Mouse (Mus musculus) testis, adult 2 months (tissue): Measurements from ENCODE around the gene Cyp2d10. TPM values are rescaled to one million over a fixed set of nuclear protein-coding genes. Genes with fewer than 3 reads are reported as not detected.
"Not testable (repeated sequence)": the region's sequence is repeated elsewhere in the genome, so short reads cannot be mapped to it uniquely, and the experiment has no call there.

ENCODE experiments used
- H3K27ac ChIP-seq: fragments of 200-500 bp; 2 replicates; pipeline ENCODE4 v1.5.1; 2012; ENCODE audit warnings: low read depth, low read length; ENCODE audit not compliant: control insufficient read depth, insufficient read depth
- H3K27me3 ChIP-seq: fragments of 200-500 bp; 2 replicates; pipeline ENCODE4 v1.6.1; 2012; ENCODE audit warnings: mild to moderate bottlenecking, low read length, moderate library complexity; ENCODE audit not compliant: control insufficient read depth, insufficient read depth
- H3K36me3 ChIP-seq: fragments of 200-500 bp; 2 replicates; pipeline ENCODE4 v1.6.1; 2012; ENCODE audit warnings: mild to moderate bottlenecking, low read length; ENCODE audit not compliant: control insufficient read depth, insufficient read depth
- H3K4me1 ChIP-seq: fragments of 200-500 bp; 2 replicates; pipeline ENCODE4 v1.6.1; 2012; ENCODE audit warnings: low read length; ENCODE audit not compliant: control insufficient read depth, insufficient read depth
- H3K4me3 ChIP-seq: fragments of 200-500 bp; 2 replicates; pipeline ENCODE4 v1.5.1; 2012; ENCODE audit warnings: low read depth, mild to moderate bottlenecking, low read length, moderate library complexity, mixed read lengths; ENCODE audit not compliant: control insufficient read depth
- CTCF ChIP-seq: fragments of 200-500 bp; IDR thresholded peaks from 2 replicates; pipeline ENCODE4 v1.5.1; 2012; ENCODE audit warnings: low read depth, mild to moderate bottlenecking, inconsistent platforms, low read length, moderate library complexity; ENCODE audit not compliant: control insufficient read depth, insufficient read depth, insufficient replicate concordance
- POLR2A ChIP-seq: fragments of 200-500 bp; IDR thresholded peaks from 2 replicates; pipeline ENCODE4 v1.6.1; 2012; ENCODE audit warnings: low read depth, mild to moderate bottlenecking, inconsistent platforms, low read length, moderate library complexity; ENCODE audit not compliant: control insufficient read depth
- polyA plus RNA-seq: library from polyadenylated mRNA; depleted of rRNA; stranded (reverse); fragments of >200 nt; gene quantifications from 2 replicates; pipeline ENCODE4 v1.2.3, GENCODE M21; 2012

The Cyp2d10 gene
- polyA plus RNA-seq, 1 experiment: not detected

DNA sequence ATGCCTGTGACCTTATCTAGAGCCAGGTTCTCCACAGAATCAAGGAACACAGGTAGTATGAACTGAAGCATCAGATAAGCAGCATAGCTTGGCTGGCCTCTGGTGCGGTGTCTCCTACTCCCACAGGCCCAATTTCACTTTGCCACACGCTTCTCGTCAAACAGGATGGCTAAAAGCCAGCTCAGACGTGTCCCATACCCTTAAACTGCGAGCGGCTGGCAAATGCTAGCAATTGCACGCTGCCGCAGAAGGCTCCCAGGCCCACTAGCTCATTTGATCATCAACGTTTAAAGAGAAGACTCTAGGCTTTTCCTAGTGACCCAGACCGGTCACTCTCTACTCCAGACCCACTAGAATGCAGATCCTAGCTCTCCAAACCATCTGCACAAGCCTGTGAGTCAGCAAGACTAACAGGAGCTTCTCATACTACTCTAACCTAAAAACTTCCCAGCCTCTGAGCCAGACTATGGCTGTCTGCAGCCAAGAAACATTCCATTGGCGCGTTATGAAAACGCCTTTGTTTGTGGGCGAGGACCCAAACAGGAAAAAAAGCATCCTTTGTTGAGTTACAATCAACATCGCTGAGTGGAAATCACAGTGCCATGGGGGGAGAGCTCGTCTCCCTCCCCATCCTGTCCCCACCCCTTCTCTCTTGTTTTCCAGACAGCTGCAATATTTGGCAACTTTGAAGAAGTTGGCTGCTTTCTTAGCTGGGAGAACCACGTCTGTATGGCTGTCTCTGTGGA lies 30.4 kb downstream of the Cyp2d10 start:
- H3K27me3 ChIP-seq: no peaks in the 10 kb centered on the region
- no peak overlapping the region for H3K4me3 ChIP-seq
- no peaks in the 10 kb centered on the region for H3K36me3 ChIP-seq
- H3K27ac ChIP-seq: no peak overlapping the region
- no peak for TF ChIP-seq POLR2A
- no peak for TF ChIP-seq CTCF
- H3K4me1 ChIP-seq: peaks cover 11% of the 10 kb centered on the region

DNA sequence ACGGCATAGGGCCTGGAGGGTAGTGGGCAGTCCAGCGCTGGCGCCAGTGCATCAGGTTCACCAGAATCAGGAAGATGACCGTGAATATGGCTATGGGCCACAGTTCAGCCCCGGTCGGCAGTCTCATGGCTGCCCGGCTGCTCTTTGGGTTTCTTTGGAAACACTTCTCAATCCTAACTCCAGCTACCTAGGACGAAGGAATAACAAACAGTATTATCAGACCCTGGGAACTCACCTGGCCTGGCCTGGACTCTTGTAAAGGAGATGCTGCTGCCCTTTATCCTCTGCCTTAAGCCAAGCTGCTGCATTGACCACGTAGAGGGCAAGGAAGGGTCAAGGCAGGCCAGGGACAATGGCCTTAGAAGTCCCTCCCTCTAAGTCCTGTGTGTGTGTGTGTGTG lies 31.1 kb downstream of the Cyp2d10 start:
- H3K36me3 ChIP-seq: no peaks in the 10 kb centered on the region
- no peak overlapping the region for H3K4me3 ChIP-seq
- no peaks in the 10 kb centered on the region for H3K27me3 ChIP-seq
- TF ChIP-seq CTCF (no peak), POLR2A (no peak)
- H3K27ac ChIP-seq: no peak overlapping the region
- peaks cover 10% of the 10 kb centered on the region for H3K4me1 ChIP-seq

DNA sequence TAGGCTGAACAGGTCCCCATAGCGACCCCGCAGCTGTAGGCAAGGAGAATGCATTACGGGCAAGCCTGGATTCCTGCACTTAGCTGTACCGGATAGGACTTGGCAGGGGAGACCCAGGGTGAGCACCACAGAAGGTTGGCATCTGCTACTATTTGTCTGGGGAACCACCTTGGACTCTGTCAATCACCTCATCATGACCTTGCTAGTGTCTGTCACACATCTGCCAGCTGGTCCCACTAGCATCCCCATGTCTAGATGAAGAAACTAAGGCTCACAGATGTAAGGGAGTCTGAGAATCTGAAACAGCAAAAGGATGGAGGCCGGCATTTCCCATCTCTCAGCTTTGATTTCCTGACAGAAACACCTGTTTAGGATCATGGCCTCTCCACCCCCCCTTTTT lies 32.6 kb downstream of the Cyp2d10 start:
- Histone ChIP-seq H3K4me3 (no peak overlapping the region), H3K4me1 (peaks cover 2% of the 10 kb centered on the region), H3K36me3 (no peaks in the 10 kb centered on the region), H3K27me3 (no peaks in the 10 kb centered on the region), H3K27ac (no peak overlapping the region)
- TF ChIP-seq POLR2A (no peak), CTCF (no peak)

DNA sequence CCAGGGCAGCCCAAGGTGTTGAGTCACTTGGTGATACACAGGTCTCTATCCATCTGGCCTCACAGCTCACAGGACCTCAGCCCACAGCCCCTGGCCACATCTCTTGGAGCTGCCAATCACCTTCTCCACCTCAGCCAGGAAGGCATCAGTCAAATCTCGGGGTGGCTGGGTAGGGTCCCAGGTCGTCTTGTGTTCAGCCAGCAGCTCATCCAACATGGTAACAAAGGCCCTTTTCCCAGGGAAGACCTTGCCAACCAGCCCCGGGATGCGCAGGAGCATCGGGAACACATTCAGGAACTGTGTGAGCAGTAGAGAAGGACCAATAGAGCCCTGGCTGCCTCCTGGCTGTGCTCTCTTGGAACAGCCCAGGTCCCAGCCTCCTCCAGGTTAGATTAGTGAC lies 34.0 kb downstream of the Cyp2d10 start:
- Histone ChIP-seq H3K27me3 (no peaks in the 10 kb centered on the region), H3K4me3 (no peak overlapping the region), H3K36me3 (no peaks in the 10 kb centered on the region), H3K27ac (no peak overlapping the region), H3K4me1 (no peaks in the 10 kb centered on the region; the same call in 1 of the 2 replicates)
- TF ChIP-seq POLR2A: no peak
- TF ChIP-seq CTCF: no peak

DNA sequence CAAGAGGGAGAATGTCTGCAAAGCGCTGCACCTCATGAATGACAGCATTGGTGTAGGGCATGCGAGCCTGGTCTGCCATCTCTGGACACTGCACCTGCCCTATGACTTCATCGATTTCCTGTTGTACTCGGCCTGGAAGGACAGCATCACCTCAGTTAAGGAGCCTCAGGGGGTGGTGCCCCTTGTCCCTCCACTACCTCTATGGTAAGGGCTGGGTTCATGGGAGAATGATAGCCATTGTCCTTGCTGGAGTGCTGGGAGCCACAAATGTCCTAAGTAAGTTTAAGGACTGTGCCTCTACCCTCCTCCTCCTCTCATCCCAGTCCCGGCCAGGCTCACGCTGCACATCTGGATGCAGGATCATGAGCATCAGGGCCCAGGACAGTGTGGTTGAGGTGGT lies 34.5 kb downstream of the Cyp2d10 start:
- no peak overlapping the region for H3K27ac ChIP-seq
- H3K27me3 ChIP-seq: no peaks in the 10 kb centered on the region
- no peak overlapping the region for H3K4me3 ChIP-seq
- no peak for TF ChIP-seq POLR2A
- no peak for TF ChIP-seq CTCF
- no peaks in the 10 kb centered on the region for H3K36me3 ChIP-seq
- H3K4me1 ChIP-seq: no peaks in the 10 kb centered on the region; the same call in 1 of the 2 replicates

DNA sequence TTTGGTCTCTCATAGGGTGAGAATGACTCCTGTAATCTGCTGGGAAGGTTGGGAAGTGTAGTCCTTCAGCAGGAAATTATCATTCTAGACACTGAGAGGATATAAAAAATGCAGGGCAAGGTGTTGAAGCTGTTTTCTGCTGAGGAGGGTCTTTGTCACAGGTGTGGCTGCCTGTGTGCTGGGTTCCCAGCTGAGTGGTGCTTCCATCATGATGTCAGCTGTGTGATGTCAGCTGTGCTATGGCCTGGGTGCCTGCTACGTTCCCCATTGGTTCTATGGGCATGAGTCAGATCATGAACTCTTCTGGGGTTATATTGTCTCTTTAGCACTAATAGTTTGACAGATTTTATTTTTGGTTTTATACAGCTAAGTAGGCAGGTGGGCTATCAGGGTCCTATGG lies 38.1 kb downstream of the Cyp2d10 start:
- H3K36me3 ChIP-seq: no peaks in the 10 kb centered on the region
- no peak overlapping the region for H3K4me3 ChIP-seq
- TF ChIP-seq POLR2A (no peak), CTCF (no peak)
- no peaks in the 10 kb centered on the region for H3K4me1 ChIP-seq
- H3K27ac ChIP-seq: no peak overlapping the region
- no peaks in the 10 kb centered on the region for H3K27me3 ChIP-seq

DNA sequence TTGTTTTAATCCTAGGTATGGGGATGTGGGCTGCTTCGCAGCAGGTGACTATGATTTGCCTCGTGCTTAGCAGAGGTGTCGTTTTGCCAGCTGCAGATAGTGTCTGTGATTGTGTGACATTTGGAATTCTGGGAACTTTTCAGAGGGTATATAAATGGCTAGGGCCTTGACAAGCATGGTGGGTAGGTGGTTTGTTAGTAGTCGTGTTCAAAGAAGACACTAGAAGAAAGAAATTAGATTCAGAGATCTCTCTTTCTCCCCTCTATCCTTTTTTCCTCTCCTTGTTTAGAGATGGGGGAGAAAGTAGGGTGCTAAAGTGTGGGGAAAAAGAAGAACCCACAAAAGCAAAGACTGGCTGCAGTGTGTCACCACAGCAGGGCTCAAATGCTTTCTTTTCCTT lies 38.8 kb downstream of the Cyp2d10 start:
- Histone ChIP-seq H3K27me3 (no peaks in the 10 kb centered on the region), H3K27ac (no peak overlapping the region), H3K4me3 (no peak overlapping the region), H3K4me1 (no peaks in the 10 kb centered on the region), H3K36me3 (no peaks in the 10 kb centered on the region)
- no peak for TF ChIP-seq POLR2A
- TF ChIP-seq CTCF: no peak

DNA sequence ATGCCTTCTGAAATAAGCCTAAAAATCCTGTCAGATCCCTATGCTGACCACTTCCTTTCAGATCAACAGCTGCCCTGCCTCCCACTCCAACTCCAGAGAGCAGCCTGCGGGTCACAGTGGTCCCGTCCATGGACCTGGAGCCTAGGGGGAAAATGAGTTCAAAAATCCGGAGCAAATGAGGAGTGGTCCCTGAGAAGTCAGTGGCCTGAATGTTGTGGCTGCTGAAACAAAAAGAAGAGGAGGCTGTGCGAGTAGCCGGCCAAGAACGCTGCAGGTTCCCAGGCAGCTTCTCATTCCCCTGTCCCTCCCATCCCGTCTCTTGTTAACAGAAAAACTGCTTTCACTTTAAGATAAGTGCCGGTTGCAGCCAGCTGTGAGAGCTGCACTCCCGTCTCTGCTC lies 42.4 kb downstream of the Cyp2d10 start:
- H3K36me3 ChIP-seq, H3K27ac ChIP-seq, H3K4me3 ChIP-seq, H3K27me3 ChIP-seq, H3K4me1 ChIP-seq: not testable (repeated sequence)

DNA sequence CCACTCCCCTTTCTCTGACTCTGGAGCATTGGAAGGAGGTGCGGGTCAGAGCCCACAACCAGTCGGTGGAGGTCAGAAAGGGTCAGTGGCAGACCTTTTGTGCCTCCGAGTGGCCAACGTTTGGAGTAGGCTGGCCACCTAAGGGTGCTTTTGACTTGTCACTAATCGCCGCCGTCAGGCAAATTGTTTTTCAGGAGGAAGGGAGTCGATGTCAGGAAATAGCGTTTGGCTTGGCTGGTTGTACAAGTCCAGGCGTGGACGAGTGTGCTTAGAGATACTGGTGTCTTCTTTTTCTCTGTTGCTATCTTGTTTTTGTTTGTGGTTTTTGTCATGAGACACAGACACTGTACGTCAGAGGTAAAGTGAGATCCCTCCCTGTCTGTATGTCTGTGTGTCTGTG lies 43.2 kb downstream of the Cyp2d10 start:
- not testable (repeated sequence) for H3K36me3 ChIP-seq, H3K4me3 ChIP-seq, H3K27me3 ChIP-seq, H3K27ac ChIP-seq, H3K4me1 ChIP-seq
